Mouse (Mus musculus) ES-CJ7 (cell line): ENCODE measurements around the gene Speer4f1.
A peak's percentile ranks its signal among the peaks of the same experiment; 100 is the strongest.
"Not testable (repeated sequence)": the region's sequence is repeated elsewhere in the genome, so short reads cannot be mapped to it uniquely, and the experiment has no call there.

Experiments used
- DNase-seq: peaks from one replicate; pipeline ENCODE4 v3.0.0; 2011; ENCODE audit warnings: low read depth, low spot score

Speer4f1 gene

GRCm38 (mm10) chr5:17475798-17476197 lies at the start of gene Speer4f1:
TSS of gene Speer4f1 (plus strand) at chr5:17476098.
- not testable (repeated sequence) for DNase-seq

- no peak for DNase-seq
Measured at GRCm38 (mm10) chr5:17426930-17427329, 49.0 kb upstream of the Speer4f1 start.

GRCm38 (mm10) chr5:17434721-17435120 lies 41.2 kb upstream of the Speer4f1 start:
- no peak for DNase-seq

- no peak for DNase-seq
Measured at GRCm38 (mm10) chr5:17436209-17436608, 39.7 kb upstream of the Speer4f1 start.

GRCm38 (mm10) chr5:17439487-17440102 lies 36.3 kb upstream of the Speer4f1 start:
- no peak for DNase-seq

GRCm38 (mm10) chr5:17454059-17454458 lies 21.8 kb upstream of the Speer4f1 start:
- DNase-seq, result no peak

GRCm38 (mm10) chr5:17454952-17455586 lies 20.8 kb upstream of the Speer4f1 start:
- DNase-seq, result no peak

GRCm38 (mm10) chr5:17456671-17457070 lies 19.2 kb upstream of the Speer4f1 start:
- no peak for DNase-seq

- DNase-seq, result not testable (repeated sequence)
Measured at GRCm38 (mm10) chr5:17468120-17468519, 7.8 kb upstream of the Speer4f1 start.

- DNase-seq, result no peak
Measured at GRCm38 (mm10) chr5:17476476-17476875, 578 bp downstream of the Speer4f1 start.

GRCm38 (mm10) chr5:17489894-17490293 lies 14.0 kb downstream of the Speer4f1 start:
- no peak for DNase-seq

- no peak for DNase-seq
Measured at GRCm38 (mm10) chr5:17495616-17496015, 19.7 kb downstream of the Speer4f1 start.

- no peak for DNase-seq
Measured at GRCm38 (mm10) chr5:17496650-17497049, 20.8 kb downstream of the Speer4f1 start.

- no peak for DNase-seq
Measured at GRCm38 (mm10) chr5:17499873-17500329, 24.0 kb downstream of the Speer4f1 start.

GRCm38 (mm10) chr5:17500866-17501265 lies 25.0 kb downstream of the Speer4f1 start:
- DNase-seq, result no peak

- DNase-seq, result no peak
Measured at GRCm38 (mm10) chr5:17505540-17505939, 29.6 kb downstream of the Speer4f1 start.

GRCm38 (mm10) chr5:17508038-17508437 lies 32.1 kb downstream of the Speer4f1 start:
- DNase-seq, result peak; percentile 8
